Mouse (Mus musculus) limb, embryonic 11.5 days (tissue): Measurements from ENCODE around the gene Asic2. TPM values are rescaled to one million over a fixed set of nuclear protein-coding genes. Genes with fewer than 3 reads are reported as not detected.

ENCODE experiments used
- ATAC-seq: fragments of 200-750 bp; cut with Nextera tagmentation; 2 replicates; pipeline ENCODE4 v1.8.0; 2017; ENCODE audit warnings: low read depth; ENCODE audit not compliant: insufficient number of reproducible peaks, low FRiP score, low TSS enrichment
- DNase-seq: peaks from one replicate; pipeline ENCODE4 v3.0.0-alpha.2; 2015; ENCODE audit warnings: low spot score
- H3K27ac ChIP-seq: fragments of 300-500 bp; sonication (generic); replicated peaks from 2 replicates; pipeline ENCODE4 v1.5.1; 2014; ENCODE audit warnings: low read depth, mild to moderate bottlenecking, low read length
- H3K27me3 ChIP-seq: fragments of 300-500 bp; sonication (generic); 2 replicates; pipeline ENCODE4 v1.6.1; 2014; ENCODE audit warnings: mild to moderate bottlenecking, low read length, mixed read lengths; ENCODE audit not compliant: control insufficient read depth, insufficient read depth
- H3K36me3 ChIP-seq: fragments of 300-500 bp; sonication (generic); 2 replicates; pipeline ENCODE4 v1.6.1; 2014; ENCODE audit warnings: mild to moderate bottlenecking, low read length, moderate library complexity, mixed read lengths; ENCODE audit not compliant: control insufficient read depth, insufficient read depth
- H3K4me1 ChIP-seq: fragments of 300-500 bp; sonication (generic); 2 replicates; pipeline ENCODE4 v1.6.1; 2014; ENCODE audit warnings: low read length, mixed read lengths; ENCODE audit not compliant: control insufficient read depth, insufficient read depth
- H3K4me2 ChIP-seq: fragments of 300-500 bp; sonication (generic); 2 replicates; pipeline ENCODE4 v1.6.1; 2014; ENCODE audit warnings: low read depth, mild to moderate bottlenecking, moderate library complexity; ENCODE audit not compliant: severe bottlenecking
- H3K4me3 ChIP-seq: fragments of 300-500 bp; sonication (generic); 2 replicates; pipeline ENCODE4 v1.5.1; 2014; ENCODE audit warnings: low read depth, low read length
- H3K9ac ChIP-seq: fragments of 300-500 bp; sonication (generic); 2 replicates; pipeline ENCODE4 v1.6.1; 2014; ENCODE audit warnings: mild to moderate bottlenecking, low read length
- H3K9me3 ChIP-seq: fragments of 300-500 bp; sonication (generic); 2 replicates; pipeline ENCODE4 v1.6.1; 2016; ENCODE audit warnings: low read length; ENCODE audit not compliant: control insufficient read depth
- WGBS: fragments of 180-500 bp; shearing (Covaris S2); extraction: QIAGEN DNeasy Blood & Tissue Kit; methylation state at CpG from one replicate; pipeline ENCODE4 v1.1.7; 2014; 5-methylcytosine and 5-hydroxymethylcytosine counted together
- polyA plus RNA-seq: library from polyadenylated mRNA; unstranded; fragments of >200 nt; fragmentation: Nextera tagmentation; extraction: Ambion mirVana; gene quantifications from 2 replicates; pipeline ENCODE4 v1.2.1, GENCODE M21; 2014

Gene Asic2
- polyA plus RNA-seq, 1 experiment from 2014 or later = 0.27 TPM

DNA sequence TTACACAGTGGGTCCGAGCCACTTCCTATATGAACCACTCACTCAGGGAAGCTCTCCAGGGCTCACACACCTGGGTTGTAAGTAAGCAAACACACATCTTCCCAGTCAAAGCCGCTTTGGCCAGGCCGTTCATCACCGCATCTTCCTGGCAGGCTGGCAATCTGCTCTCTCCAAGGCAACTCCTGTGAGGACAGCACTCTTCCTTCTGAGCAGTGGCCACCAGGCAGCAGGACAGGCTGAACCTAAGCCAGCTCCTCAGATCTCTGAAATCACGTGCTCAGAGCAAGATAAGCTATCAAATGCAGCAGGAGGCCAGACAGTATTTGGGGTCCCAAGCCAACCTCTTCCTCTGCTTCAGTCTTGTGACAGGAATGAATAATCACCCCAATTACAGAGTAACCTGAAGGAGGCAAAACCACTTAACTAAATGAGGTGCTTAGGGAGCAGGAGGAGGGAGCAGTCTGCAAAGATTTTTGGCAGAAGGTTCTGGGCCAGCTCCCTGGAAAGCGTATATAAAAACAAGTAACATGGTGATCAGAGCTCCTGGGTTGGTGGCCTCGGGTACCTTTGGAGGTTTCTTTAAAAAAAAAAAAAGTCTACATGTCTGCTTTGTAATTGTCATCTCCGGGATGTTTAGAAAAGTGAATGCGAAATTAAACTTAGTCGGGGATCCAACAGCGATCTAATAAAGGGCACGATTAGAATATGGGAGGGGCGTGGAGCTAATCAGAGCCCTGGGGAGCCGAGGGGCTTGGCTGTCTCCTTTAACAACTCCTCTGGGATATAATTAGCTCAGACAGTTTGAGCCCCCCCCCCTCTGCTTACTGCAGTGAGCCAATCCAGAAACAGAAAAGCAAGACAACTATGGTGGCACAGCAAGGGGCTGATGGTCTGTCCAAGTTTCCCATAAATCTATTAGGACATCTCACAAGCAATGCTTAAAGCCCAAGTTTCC is 450.0 kb downstream of the Asic2 start:
- Histone ChIP-seq H3K27me3 (no peaks in the 10 kb centered on the region), H3K4me2 (no peak overlapping the region), H3K36me3 (no peaks in the 10 kb centered on the region), H3K9ac (no peak overlapping the region), H3K9me3 (no peaks in the 10 kb centered on the region), H3K27ac (no peak overlapping the region), H3K4me1 (peaks cover 8% of the 10 kb centered on the region), H3K4me3 (no peak overlapping the region)
- DNase-seq (no peak), ATAC-seq (no peak)
- 30% methylated on average over 14 of the region's 14 CpGs for WGBS

DNA sequence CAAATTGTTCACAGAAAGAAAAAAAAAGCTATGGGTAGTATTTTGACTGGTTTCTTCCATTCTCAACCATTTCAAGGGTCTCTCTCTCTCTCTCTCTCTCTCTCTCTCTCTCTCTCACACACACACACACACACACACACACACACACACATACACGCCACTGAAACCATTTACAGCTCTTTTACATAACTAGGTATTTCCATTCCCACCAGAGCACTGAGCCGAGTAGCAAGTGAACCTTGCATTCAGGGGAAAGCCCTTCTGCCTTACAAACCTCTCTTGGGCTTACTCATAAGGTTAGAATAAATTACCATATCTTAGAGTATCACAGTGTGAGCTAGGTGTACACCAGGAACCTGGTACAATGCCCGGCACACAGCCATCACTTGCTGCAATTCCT is 452.5 kb downstream of the Asic2 start:
- DNase-seq (no peak), ATAC-seq (no peak)
- no peak overlapping the region for H3K9ac ChIP-seq
- H3K4me1 ChIP-seq = peaks cover 8% of the 10 kb centered on the region
- no peaks in the 10 kb centered on the region for H3K27me3 ChIP-seq
- no peaks in the 10 kb centered on the region for H3K9me3 ChIP-seq
- no peak overlapping the region for H3K27ac ChIP-seq
- no peak overlapping the region for H3K4me3 ChIP-seq
- H3K36me3 ChIP-seq = no peaks in the 10 kb centered on the region
- H3K4me2 ChIP-seq = no peak overlapping the region
- WGBS = 85% methylated on average over 3 of the region's 3 CpGs

- Histone ChIP-seq H3K27ac (no peak overlapping the region), H3K4me3 (no peak overlapping the region), H3K36me3 (no peaks in the 10 kb centered on the region), H3K9ac (no peak overlapping the region), H3K27me3 (no peaks in the 10 kb centered on the region), H3K4me2 (no peak overlapping the region), H3K4me1 (no peaks in the 10 kb centered on the region; the same call in 1 of the 2 replicates), H3K9me3 (no peaks in the 10 kb centered on the region)
- no peak for ATAC-seq
- WGBS = 88% methylated on average over 10 of the region's 10 CpGs
- no peak for DNase-seq
Observed at GRCm38 (mm10) chr11:81512434-81512833, 455.8 kb downstream of the Asic2 start.

- Histone ChIP-seq H3K4me2 (no peak overlapping the region), H3K27me3 (no peaks in the 10 kb centered on the region), H3K9me3 (no peaks in the 10 kb centered on the region), H3K4me3 (no peak overlapping the region), H3K27ac (no peak overlapping the region), H3K4me1 (no peaks in the 10 kb centered on the region; the same call in 1 of the 2 replicates), H3K36me3 (no peaks in the 10 kb centered on the region), H3K9ac (no peak overlapping the region)
- 66% methylated on average over 4 of the region's 4 CpGs for WGBS
- no peak for DNase-seq
- no peak for ATAC-seq
Observed at GRCm38 (mm10) chr11:81511401-81511800, 456.9 kb downstream of the Asic2 start.

DNA sequence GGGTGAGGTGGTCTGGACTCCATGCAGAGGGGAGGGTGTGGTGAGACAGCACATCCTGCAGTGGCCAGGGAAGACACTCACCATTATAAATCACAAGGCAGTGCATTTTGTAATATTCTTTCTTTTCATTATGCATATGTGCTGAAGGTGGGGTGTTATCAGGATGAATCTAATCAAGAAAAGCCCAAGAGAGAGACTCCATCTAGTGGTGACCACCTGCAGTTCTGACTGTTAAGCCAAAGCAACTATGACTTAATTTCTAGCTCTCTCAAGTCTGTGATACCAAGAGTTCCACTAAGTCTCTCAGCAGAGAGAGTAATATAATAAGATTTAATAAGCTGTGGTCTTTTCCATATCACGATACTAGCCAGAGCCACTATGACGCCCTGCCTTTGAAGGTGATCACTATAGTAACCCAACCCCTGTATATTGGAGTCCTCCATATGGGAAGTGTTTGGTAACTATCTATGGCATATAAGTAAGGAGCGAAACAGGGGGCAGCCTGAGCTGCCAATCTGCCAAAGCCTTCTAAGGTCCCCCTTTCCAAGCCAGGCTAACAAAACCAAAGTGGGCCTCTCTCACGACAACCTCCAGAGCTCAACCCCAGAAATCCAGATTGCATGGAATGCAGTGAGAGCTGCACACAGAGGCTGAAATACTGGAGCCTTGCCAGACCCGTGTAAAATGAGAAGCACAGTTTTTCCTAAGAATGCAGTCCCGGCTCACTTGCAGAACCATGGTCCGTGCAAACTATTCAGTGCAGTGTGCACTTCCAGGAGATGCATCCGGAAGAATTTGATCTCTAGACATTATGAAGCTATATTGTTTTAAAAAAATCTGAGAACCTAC is 459.6 kb downstream of the Asic2 start:
- H3K36me3 ChIP-seq = no peaks in the 10 kb centered on the region
- no peak overlapping the region for H3K9ac ChIP-seq
- WGBS = 64% methylated on average over 8 of the region's 8 CpGs
- ATAC-seq = no peak
- H3K4me1 ChIP-seq = peaks cover 4% of the 10 kb centered on the region; the same call in 1 of the 2 replicates
- no peak overlapping the region for H3K4me3 ChIP-seq
- H3K4me2 ChIP-seq = no peak overlapping the region
- no peaks in the 10 kb centered on the region for H3K27me3 ChIP-seq
- DNase-seq = no peak
- no peak overlapping the region for H3K27ac ChIP-seq
- H3K9me3 ChIP-seq = no peaks in the 10 kb centered on the region

DNA sequence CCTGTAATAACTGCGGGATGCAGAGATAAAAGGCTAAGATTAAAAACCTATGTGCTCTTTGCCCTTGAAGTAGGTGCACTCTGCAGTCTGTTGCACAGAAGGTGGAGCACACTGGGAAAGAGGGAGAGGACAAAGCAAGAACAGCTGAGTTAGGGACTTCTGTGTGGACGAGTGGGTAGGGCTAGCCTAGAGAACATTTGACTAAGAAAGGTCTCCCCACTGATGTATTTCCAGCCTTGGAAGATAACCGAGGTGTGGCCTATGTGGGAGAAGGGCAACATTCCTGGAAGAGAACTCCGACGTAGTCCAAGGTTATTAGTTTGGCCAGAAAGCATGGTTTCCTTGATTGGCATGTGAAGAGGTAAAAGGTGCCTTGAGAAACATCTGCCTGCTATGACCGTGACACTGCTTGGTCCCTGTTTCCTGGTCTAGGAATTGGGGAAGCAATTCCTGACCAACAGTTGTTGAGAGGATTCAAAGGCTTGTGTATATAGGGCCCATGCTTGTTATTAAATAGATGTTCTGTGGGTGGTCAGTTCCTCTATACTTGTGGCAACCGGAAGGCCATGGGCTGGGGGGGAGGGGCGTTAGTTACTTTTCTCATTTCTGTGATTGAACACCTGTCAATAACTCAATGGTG is 463.3 kb downstream of the Asic2 start:
- ATAC-seq = no peak
- Histone ChIP-seq H3K9ac (no peak overlapping the region), H3K36me3 (no peaks in the 10 kb centered on the region), H3K27ac (no peak overlapping the region), H3K27me3 (no peaks in the 10 kb centered on the region), H3K9me3 (no peaks in the 10 kb centered on the region), H3K4me2 (no peak overlapping the region), H3K4me1 (peaks cover 4% of the 10 kb centered on the region; the same call in 1 of the 2 replicates), H3K4me3 (no peak overlapping the region)
- WGBS = 63% methylated on average over 8 of the region's 8 CpGs
- DNase-seq = no peak

GRCm38 (mm10) chr11:81501473-81502246 is 466.6 kb downstream of the Asic2 start:
- ATAC-seq (no peak), DNase-seq (no peak)
- Histone ChIP-seq H3K4me2 (no peak overlapping the region), H3K9ac (no peak overlapping the region), H3K4me3 (no peak overlapping the region), H3K27ac (no peak overlapping the region), H3K9me3 (no peaks in the 10 kb centered on the region), H3K36me3 (no peaks in the 10 kb centered on the region), H3K27me3 (no peaks in the 10 kb centered on the region), H3K4me1 (0 out of 2 replicates have a peak, but pooled peaks cover 4% of the 10 kb centered on the region)
- WGBS = 36% methylated on average over 14 of the region's 14 CpGs
